Mouse (Mus musculus) neural tube, embryonic 10.5 days (tissue): ENCODE results near the gene Itpr2.

Source experiments
- DNase-seq: peaks from one replicate; pipeline ENCODE4 v3.0.0-alpha.2; 2017; ENCODE audit warnings: low spot score; ENCODE audit errors: extremely low spot score

The Itpr2 gene

GRCm38 (mm10) chr6:146270162-146270561 is 231.9 kb downstream of the Itpr2 start:
- no peak for DNase-seq

GRCm38 (mm10) chr6:146269291-146269690 is 232.7 kb downstream of the Itpr2 start:
- DNase-seq, result no peak

DNA sequence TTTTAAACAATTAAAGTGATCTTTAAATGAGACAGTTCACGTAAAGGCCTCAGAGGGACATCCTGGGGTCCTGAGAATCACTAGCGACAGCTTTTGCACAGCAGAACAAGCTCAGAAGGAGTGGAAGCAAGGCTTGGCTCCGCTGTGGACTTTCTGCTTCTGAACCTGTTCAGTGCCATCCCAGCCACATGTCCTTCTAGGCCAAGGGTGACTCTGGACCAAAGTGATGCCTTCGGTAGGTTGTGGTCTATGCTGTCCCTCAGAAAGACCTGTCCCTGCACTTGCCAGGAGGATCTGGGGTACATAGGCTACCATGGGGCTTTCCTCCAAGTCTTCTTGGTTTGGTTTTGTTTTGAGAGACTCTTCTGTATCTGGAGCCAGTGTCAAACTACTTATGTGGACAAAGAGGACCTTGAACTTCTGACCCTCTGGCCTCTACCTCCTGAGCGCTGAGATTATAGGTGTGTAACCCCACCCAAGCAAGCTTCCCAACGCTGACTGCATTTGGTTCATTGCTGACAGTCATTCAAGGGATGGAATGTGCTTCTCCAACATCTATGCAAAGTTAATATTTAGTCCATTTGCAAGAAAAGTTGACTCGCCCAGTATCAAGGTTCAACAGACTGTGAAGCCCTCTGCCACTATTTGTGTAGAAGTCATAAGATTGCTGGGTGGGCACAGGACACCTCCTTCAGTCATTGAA is 241.2 kb downstream of the Itpr2 start:
- DNase-seq, result no peak

DNA sequence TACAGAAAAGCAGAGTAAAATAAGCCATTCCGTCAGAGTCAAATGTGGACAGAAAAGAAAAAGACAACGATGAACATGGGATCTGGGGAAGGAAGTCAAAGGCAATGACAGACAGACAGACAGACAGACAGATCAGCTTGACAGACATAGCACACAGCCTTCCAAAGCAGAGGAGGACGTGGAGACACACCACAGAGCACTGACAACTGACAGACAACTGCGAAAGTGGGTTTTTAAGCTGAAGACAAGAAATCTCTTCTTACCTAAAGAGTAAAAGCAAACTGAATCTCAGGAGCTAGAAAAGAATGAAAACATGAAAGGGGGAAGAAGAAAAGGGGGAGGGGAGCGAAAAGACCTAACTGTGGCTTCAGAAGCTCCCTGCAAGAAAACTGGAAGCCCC is 243.3 kb downstream of the Itpr2 start:
- DNase-seq, result no peak

GRCm38 (mm10) chr6:146258261-146258660 is 243.8 kb downstream of the Itpr2 start:
- DNase-seq, result no peak

DNA sequence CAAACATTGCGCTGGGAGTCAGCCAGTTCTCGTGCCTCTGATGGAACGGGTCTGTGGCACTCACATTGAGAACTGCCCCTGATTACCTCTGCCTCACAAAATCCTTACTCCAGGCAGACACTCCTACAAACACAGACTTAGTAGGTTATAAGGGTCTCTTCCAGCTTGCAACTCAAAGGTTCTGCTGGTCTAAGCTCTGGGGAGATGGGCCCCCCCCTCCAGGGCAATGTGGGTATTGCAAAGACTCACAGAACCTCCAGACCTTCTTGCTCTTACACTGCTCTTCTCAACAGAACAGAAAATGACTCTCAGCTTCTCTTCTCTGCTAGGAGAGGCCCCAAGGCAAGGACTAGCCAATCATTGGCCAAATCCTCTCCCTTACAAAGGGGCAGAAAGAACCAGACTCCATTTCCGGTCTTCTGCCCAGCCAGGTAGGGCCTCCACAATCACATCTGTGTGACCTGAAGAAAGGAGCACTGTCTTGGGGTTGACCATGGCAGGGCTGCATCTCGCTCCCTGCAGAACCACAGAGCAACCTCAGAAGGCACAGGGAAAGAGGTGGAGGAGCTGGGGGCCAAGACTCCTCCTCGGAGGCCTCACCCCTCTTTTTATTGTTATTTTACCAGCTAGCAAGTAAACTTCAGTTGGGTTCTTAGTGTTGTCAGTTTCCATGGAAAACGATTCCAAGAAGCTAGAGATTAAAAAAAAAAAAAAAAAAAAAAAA is 244.9 kb downstream of the Itpr2 start:
- DNase-seq, result no peak

GRCm38 (mm10) chr6:146256401-146256800 is 245.6 kb downstream of the Itpr2 start:
- DNase-seq, result no peak

- no peak for DNase-seq
These were observed 246.4 kb downstream of the Itpr2 start for GRCm38 (mm10) chr6:146255656-146256055.

DNA sequence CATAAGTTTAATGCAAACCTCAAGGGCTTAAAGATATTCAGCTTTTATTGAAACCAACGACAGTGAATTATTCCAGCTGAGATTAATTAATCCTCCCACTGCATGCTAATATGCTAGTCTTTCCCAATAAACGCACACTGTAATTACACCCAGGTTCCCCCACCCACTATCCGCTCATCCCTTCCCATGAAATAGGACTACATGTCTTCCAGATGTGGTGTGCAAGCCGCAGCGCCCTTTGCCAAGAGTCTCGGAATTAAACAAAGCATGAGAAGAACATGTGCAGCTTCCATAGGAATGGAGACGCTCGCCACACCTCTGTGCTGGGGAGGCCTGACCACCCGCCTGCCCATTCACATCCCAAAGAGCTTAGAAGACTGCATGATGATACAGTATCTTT is 247.1 kb downstream of the Itpr2 start:
- DNase-seq, result no peak

DNA sequence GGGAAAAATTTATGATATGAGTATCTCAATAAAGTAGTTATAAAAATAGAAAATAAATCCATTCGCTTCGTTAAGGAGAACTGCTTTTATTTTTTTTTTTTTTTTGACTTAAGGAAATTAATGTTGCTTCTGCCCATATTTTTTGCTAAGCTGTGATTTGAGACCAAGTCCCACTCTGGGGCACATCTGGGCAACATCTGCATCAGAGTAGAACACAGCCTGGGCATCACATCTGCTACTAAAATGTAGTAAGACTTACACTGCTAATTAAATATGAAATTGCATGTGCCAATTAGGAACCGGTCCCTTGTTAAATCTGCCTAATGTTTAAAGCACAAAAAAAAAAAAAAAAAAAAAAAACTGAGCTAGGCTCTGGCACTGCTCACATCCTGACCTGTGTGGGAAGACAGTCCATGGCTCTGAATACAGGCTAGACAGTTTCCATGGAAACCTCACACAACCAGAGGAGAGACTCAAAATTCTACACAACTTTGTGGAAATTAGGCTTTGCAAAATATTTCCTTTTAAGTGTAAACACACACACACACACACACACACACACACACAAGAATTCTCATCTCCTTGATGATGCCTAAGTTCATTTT is 247.7 kb downstream of the Itpr2 start:
- no peak for DNase-seq

DNA sequence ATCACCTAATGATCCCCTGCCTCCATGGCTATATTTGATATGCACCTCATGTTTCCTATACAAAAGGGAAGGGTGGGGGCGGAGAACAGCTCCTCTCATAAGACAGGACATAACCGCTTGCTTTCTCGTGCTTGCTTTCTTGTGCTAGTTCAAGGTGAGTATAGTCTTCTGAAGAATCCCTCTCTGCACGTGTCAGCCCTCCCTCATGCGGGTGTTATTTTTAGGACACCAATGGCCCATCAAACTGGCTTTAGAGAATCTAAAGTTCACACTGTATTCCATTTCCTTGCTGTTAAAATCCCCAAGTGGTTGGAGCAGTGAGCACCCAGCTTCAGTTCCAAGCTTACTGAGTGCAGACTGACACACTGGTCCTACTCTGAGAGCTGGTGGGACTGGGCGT is 252.9 kb downstream of the Itpr2 start:
- no peak for DNase-seq

DNA sequence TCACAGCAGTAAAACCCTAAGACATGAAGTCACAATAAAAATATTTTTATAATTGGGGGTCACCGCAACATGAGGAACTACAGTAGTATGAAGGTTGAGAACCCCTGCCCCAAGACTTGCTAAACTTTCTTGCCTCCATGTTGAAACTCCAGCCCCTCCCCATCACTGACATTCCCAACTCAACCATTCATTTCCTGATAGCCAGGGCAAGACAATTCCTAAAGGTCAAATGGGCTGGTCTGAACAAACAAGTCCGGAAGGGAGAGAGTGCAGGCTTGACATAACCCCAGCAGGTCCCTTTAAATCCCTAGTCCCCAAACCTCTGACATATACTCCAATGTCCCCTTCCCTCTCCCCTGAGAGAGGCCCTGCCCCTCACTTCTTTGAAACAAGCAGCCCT is 253.7 kb downstream of the Itpr2 start:
- DNase-seq, result no peak

GRCm38 (mm10) chr6:146247906-146248305 is 254.1 kb downstream of the Itpr2 start:
- DNase-seq, result no peak

GRCm38 (mm10) chr6:146246368-146246767 is 255.7 kb downstream of the Itpr2 start:
- DNase-seq, result no peak

- DNase-seq, result no peak
These were observed 256.1 kb downstream of the Itpr2 start for GRCm38 (mm10) chr6:146245888-146246287.

GRCm38 (mm10) chr6:146243068-146243467 is 259.0 kb downstream of the Itpr2 start:
- no peak for DNase-seq

DNA sequence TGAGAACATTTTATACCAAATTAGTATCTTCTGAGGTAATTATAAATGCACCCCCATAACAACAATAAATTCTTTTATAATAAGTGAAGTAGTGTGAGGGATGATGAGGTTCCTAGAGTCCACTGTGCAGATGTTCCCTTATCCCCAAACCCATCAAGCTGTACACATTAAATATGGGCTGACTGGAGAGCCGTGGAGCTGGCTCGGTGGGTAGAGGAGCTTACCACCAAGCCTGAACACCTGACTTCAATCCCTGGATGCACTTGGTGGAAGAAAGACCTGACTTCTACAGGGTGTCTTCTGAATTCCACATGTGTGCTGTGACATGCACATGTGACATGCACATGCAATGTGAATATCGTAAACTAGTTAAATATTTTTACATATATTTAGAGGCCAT is 260.7 kb downstream of the Itpr2 start:
- DNase-seq, result no peak

- no peak for DNase-seq
These were observed 266.9 kb downstream of the Itpr2 start for GRCm38 (mm10) chr6:146235165-146235564.

GRCm38 (mm10) chr6:146234417-146234816 is 267.6 kb downstream of the Itpr2 start:
- DNase-seq, result no peak

GRCm38 (mm10) chr6:146230903-146231302 is 271.1 kb downstream of the Itpr2 start:
- no peak for DNase-seq

- no peak for DNase-seq
These were observed 271.6 kb downstream of the Itpr2 start for GRCm38 (mm10) chr6:146230373-146230788.

DNA sequence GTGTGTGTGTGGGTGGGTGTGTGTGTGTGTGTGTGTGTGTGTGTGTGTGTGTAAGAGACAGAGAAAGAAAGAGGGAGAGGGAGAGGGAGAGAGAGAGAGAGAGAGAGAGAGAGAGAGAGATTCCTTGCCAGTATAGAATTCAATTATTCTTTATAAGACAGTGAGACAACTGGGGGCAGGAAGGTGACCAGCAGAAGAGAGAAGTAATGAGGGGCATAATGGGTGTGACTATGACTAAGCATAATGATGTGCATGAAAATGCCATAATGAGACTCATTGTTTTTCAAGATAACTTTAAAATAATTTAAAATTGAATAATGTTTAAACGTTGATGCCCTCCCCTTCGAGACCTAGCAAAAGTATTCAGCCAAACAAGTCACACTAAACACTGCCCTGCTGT is 272.1 kb downstream of the Itpr2 start:
- no peak for DNase-seq

DNA sequence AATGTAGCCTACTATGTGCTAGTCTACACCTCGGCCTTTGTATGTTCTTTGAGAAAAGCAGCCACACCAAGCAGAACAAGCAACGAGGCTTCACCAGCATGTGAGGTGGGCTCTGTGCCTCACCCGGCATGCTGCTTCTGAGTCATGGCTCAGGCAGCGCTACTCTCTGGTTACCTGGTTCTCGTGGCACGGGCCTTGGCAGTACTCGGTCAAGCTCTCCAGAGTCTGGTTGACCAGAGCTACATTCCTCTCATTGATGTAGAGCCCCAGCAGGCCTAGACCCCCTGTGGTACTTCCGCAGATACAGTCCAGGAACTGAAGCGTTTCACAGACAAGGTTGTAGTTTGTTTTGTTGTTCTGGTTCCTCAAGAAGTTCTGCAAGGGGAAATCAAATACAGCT is 272.5 kb downstream of the Itpr2 start:
- DNase-seq, result no peak
